Mouse (Mus musculus) erythroblast, embryonic 14.5 days (primary cell): ENCODE measurements around the gene Rgp1.

ENCODE experiments used
- GATA1 ChIP-seq: IDR thresholded peaks from 2 replicates; pipeline ENCODE4 v1.6.1; 2012; ENCODE audit warnings: low read length, inconsistent platforms, mixed read lengths
- TAL1 ChIP-seq: IDR thresholded peaks from 3 replicates; pipeline ENCODE4 v1.6.1; 2012; ENCODE audit warnings: low read length, inconsistent platforms, mixed read lengths

DNA sequence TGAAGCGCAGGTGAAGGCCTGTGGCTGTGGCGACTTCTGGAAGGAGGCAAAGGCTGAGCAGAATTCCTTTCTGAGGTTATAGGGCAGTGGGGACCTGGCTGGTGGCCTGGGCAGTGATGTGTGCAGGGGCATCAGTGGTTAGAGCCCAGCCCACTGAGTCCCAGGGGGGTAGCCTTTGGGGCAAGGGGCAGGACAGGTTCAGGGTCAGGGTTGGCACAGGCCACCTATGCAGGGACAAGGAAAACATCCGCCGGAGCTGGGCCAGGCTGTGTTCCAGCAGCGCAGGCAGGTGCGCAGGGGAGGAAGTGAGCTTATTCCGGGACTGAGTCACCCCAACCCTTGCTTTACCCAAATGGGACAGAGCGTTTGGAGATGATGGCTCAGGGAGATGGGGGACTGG lies 7.9 kb downstream of the Rgp1 start:
- TF ChIP-seq TAL1: no peak
- no peak for TF ChIP-seq GATA1
